Mouse (Mus musculus) left cerebral cortex, postnatal 36 days (tissue): Measurements from ENCODE around the gene Sftpa1. TPM values are rescaled to one million over a fixed set of nuclear protein-coding genes. Genes with fewer than 3 reads are reported as not detected.
A peak's percentile ranks its signal among the peaks of the same experiment; 100 is the strongest.

Experiments used
- DNase-seq, 2 experiments: peaks; one replicate each; pipeline ENCODE4 v3.0.0; 2021 to 2022; ENCODE audit warnings: low spot score in 2 of 2, mixed read lengths in 1 of 2
- intact Hi-C: fragments of 180-260 bp; cut with DNase I; formaldehyde crosslinking; loops from one replicate; pipeline ENCODE4 v1.15.1; 2025
- total RNA-seq, 2 experiments: library from RNA; stranded (reverse); gene quantifications; 2 replicates each; pipeline ENCODE4 v1.2.3; 2021

The Sftpa1 gene
- total RNA-seq, 2 experiments from 2014 or later: not detected

- no peak for DNase-seq
- intact Hi-C loops: no loop called here
Measured at GRCm38 (mm10) chr14:41151220-41151898, 19.8 kb downstream of the Sftpa1 start, which contains the start of gene Mbl1. Gene Mbl1, plus strand, starts transcription at chr14:41151458.

- DNase-seq: no peak
- intact Hi-C loops: no loop called here
Measured at GRCm38 (mm10) chr14:41160076-41160475, 28.5 kb downstream of the Sftpa1 start.

- DNase-seq: no peak
Measured at GRCm38 (mm10) chr14:41160743-41161142, 29.2 kb downstream of the Sftpa1 start.

GRCm38 (mm10) chr14:41162663-41163062 lies 31.1 kb downstream of the Sftpa1 start:
- intact Hi-C loops: loop anchor here (1.0 to 2.0 kb wide), 2 partner anchors 34 to 72 kb away; no protein-coding TSS in a partner anchor
- DNase-seq: peak; percentile 17 to 28

More at GRCm38 (mm10) chr14:41160743-41161142, 29.2 kb downstream of the Sftpa1 start:
- intact Hi-C loops: no loop called here

- intact Hi-C loops: no loop called here
Measured at GRCm38 (mm10) chr14:41167278-41167677, 35.7 kb downstream of the Sftpa1 start.

GRCm38 (mm10) chr14:41168567-41168966 lies 37.0 kb downstream of the Sftpa1 start:
- intact Hi-C loops: no loop called here
- no peak for DNase-seq

More at GRCm38 (mm10) chr14:41167278-41167677, 35.7 kb downstream of the Sftpa1 start:
- no peak for DNase-seq

- intact Hi-C loops: no loop called here
- no peak for DNase-seq
Measured at GRCm38 (mm10) chr14:41170514-41170913, 38.9 kb downstream of the Sftpa1 start.

GRCm38 (mm10) chr14:41174802-41175201 lies 43.2 kb downstream of the Sftpa1 start:
- intact Hi-C loops: no loop called here
- DNase-seq: no peak

- intact Hi-C loops: no loop called here
- no peak for DNase-seq
Measured at GRCm38 (mm10) chr14:41185059-41185821, 53.7 kb downstream of the Sftpa1 start, which contains the start of gene Sftpd. Gene Sftpd, minus strand, starts transcription at chr14:41185149.

Other genes starting within 250 kb of the Sftpa1 start
- gene Sh2d4b, start 238.5 kb upstream of the Sftpa1 start, total RNA-seq: 1 to 10 TPM; 2.7 to 7.9 TPM
- 10 to 100 TPM; 54.2 to 56.6 TPM for gene Tspan14, start 165.0 kb upstream of the Sftpa1 start, total RNA-seq
- 100 to 1,000 TPM; 118 to 125 TPM for gene Fam213a, start 118.0 kb upstream of the Sftpa1 start, total RNA-seq
- 1 to 10 TPM in 1 of 2 experiments, not detected in 1; 1.4 TPM for gene Dydc2, start 62.6 kb upstream of the Sftpa1 start, total RNA-seq
- not detected for gene Dydc1, start 58.9 kb upstream of the Sftpa1 start, total RNA-seq
- gene Mat1a, start 26.7 kb upstream of the Sftpa1 start, total RNA-seq: not detected
- gene Mbl1, start 19.7 kb downstream of the Sftpa1 start, total RNA-seq: not detected
- gene Sftpd, start 53.4 kb downstream of the Sftpa1 start, total RNA-seq: not detected
- under 1 TPM; 0.39 to 0.61 TPM for gene Gm2832, start 147.0 kb downstream of the Sftpa1 start, total RNA-seq
- gene Gm5798, start 216.8 kb downstream of the Sftpa1 start, total RNA-seq: not detected